Mouse (Mus musculus) splenic B cell, adult 2 months (primary cell): ENCODE data around the gene Ahctf1.
A peak's percentile ranks its signal among the peaks of the same experiment; 100 is the strongest.
"Not testable (repeated sequence)": the region's sequence is repeated elsewhere in the genome, so short reads cannot be mapped to it uniquely, and the experiment has no call there.

Experiments
- DNase-seq: peaks from one replicate; pipeline ENCODE4 v3.0.0-alpha.2; 2011; ENCODE audit warnings: low read depth, low spot score
- H3K27me3 ChIP-seq: 2 replicates; pipeline ENCODE4 v1.6.1; 2012; ENCODE audit warnings: mild to moderate bottlenecking, low read length, moderate library complexity, mixed read lengths; ENCODE audit not compliant: control insufficient read depth, poor library complexity, insufficient read depth, severe bottlenecking
- H3K36me3 ChIP-seq: 2 replicates; pipeline ENCODE4 v1.6.1; 2012; ENCODE audit warnings: mild to moderate bottlenecking, low read length, moderate library complexity, mixed read lengths; ENCODE audit not compliant: control insufficient read depth, poor library complexity, insufficient read depth, severe bottlenecking

Ahctf1 gene

DNA sequence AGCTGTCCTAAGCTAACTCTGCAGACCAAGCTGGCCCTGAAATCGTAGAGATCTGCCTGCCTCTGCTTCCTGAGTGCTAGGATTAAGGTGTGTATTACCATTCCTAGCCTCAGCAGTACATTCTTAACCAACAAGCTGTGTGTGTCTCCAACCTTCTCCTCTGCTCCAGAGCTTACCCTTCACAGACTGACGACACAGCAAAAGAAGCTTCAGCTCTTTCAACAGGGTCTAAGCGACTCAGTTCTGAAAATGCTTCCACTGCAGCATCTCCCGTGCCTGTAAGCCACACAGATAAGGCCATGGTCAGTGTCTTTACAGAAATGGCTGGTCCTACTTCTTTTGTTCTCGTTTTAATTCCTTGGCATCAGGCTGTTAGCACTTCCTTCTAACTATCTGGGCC, 43.4 kb downstream of the Ahctf1 start:
- H3K27me3 ChIP-seq: no peaks in the 10 kb centered on the region
- peaks cover 29% of the 10 kb centered on the region for H3K36me3 ChIP-seq
- no peak for DNase-seq

- DNase-seq: no peak
Measured at GRCm38 (mm10) chr1:179756477-179756876, 47.0 kb downstream of the Ahctf1 start.

DNA sequence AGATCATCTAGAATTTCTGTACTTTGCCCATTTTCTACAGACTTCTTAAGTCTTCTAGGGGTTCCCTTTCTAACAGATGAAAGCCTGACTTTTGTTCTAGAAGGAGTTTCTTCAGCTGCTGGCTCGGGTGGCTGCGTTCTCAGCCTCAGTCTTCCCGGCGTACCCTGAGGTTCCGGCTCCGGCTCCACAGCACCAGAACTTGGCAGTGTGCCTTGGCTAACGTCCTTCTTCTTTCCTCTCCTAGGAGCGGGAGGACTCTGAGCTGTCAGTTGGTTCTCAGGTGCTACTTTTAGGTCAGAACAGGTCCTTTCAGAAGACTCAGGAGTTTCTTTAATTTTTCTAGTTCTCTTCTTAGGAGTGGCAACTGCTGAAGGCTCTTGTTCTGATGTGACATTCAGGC, 50.5 kb downstream of the Ahctf1 start:
- no peak for DNase-seq
- no peaks in the 10 kb centered on the region; the same call in 1 of the 2 replicates for H3K27me3 ChIP-seq
- H3K36me3 ChIP-seq: peaks cover 27% of the 10 kb centered on the region

More at GRCm38 (mm10) chr1:179756477-179756876, 47.0 kb downstream of the Ahctf1 start:
- H3K36me3 ChIP-seq: peaks cover 25% of the 10 kb centered on the region
- H3K27me3 ChIP-seq: no peaks in the 10 kb centered on the region

DNA sequence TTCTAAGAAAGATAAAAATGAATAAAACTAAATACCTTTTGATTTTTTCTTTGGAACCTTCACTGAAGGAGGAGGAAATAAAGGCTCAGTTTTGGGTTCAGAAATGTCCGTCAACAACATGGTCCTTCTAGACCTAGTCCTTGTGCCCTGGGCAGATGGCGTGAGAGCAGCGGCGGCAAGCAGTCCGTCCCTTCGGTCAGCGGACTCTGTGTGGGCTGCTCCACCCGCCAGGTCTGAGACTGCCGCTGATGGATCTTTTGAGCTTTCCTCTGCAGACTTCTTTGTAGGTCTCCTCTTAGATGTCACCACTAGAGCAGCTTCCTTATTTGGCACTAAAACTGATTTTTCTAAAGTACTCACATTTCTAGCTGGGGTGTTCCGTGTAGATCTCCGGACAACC, 51.2 kb downstream of the Ahctf1 start:
- Histone ChIP-seq H3K36me3 (peaks cover 25% of the 10 kb centered on the region), H3K27me3 (no peaks in the 10 kb centered on the region; the same call in 1 of the 2 replicates)
- no peak for DNase-seq

DNA sequence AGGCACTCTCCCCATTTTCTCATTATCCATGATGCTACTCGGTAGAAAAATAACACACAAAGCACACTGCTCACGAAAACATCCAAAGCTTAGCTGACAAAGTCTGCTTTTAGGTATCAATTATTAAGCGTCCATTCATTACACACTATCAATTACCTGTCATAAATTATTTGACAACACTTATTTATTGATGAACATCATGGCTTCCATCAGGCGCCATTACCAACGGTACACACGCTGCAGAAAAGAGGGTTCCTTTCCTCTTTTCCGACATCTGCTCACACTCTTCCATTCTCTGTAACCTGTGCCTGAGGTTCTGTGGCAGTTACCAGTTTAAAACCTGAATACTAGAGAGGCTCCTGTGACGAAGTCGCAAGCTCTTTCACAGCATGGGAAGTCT, 58.3 kb downstream of the Ahctf1 start, which contains the start of gene Kif28:
Gene Kif28, minus strand, starts transcription at position 101 of the 400 bp plus-strand sequence.
- H3K36me3 ChIP-seq: peaks cover 14% of the 10 kb centered on the region
- DNase-seq: no peak
- H3K27me3 ChIP-seq: no peaks in the 10 kb centered on the region

DNA sequence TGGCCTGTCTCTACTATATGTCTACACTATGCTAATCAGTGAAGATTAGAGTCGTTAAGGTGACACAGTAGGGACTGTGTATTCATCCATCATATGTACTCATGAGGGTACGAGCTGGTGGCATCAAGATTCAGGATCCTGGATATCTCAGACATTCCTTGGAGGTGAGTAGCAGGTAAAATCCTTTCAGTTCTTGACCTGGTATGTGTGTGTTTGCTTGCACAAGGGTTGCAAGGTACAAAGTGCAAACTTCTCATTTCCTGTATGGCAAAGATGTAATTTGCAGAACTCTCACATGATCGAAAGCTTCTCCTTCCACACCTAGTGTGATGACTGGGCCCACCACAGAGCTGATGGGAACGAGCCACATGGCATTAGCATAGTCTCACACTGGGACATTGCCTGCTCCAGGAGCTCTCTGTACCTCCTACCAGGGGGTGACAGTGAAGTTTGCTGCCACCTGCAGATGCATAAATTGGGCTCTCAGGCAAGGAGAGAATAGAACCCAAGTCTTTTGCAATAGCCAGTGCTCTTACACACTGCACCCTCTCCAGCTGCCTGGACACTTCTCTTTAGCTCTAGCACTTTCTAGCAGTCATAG, 59.8 kb downstream of the Ahctf1 start:
- peaks cover 8% of the 10 kb centered on the region for H3K36me3 ChIP-seq
- H3K27me3 ChIP-seq: no peaks in the 10 kb centered on the region
- no peak for DNase-seq

DNA sequence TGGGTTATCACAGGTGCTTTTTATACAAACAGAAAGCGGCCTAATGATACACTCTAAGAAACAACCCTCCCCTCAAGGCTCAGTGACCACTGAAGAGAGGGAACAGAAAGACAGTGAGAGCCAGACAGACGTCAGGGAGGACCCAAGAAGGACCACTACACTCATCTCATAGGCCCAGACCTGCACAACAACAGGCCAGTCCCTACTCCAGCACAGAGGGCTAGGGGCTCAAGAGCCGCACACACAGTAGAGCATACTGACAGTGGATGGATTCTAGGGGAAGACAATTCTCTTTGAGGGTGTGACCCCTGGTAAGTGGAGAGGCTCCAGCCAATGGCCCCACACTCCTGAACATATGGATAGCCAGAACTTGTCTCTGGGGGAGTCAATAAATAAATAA, 67.0 kb downstream of the Ahctf1 start:
- DNase-seq: no peak
- Histone ChIP-seq H3K27me3 (no peaks in the 10 kb centered on the region), H3K36me3 (no peaks in the 10 kb centered on the region)

DNA sequence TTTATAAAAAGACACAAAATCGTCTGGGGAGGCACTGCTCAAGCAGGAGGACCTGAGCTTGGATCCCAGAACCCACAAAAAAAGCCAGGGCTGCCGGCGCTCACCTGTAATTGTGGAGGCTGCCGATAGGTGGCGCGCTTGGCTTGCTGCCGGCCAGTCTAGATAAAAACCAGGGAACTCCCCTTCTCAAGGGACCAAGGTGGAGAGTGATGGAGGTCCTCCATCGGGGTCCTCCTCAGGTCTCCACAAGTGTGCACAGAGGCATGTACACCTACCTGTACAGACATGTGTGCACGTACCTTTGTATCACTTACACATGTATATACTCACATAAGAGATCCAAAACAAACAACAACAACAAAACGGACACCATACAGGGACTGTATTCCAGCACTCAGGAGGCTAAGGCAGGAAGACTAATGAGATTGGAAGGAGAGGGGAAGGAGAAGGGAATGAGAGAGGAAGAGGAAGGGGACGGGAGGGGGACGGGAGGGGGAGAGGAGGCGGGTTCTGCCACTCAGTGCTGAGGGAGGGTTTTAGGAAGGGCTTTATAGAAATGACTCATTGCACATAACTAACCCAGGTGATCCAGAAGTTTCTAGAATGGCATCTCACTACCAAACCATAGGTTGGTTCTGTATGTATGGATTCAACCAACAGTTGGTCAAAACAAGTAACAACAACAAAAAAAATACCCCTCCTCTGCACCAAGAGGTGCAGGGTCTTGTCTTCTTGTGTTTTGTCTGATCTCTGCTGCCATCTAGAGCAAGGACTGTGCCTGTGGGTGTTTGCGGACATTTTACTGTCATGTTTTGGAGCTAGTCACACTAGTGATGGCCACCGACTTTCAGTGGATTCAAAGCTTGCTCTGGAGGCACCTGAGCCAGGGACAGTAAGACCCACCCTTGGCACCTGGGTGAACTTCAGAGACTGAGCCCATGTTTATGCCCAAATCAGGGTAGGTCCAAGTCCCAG, 68.7 kb downstream of the Ahctf1 start:
- Histone ChIP-seq H3K27me3 (no peaks in the 10 kb centered on the region), H3K36me3 (no peaks in the 10 kb centered on the region)
- DNase-seq: peak; percentile 60

DNA sequence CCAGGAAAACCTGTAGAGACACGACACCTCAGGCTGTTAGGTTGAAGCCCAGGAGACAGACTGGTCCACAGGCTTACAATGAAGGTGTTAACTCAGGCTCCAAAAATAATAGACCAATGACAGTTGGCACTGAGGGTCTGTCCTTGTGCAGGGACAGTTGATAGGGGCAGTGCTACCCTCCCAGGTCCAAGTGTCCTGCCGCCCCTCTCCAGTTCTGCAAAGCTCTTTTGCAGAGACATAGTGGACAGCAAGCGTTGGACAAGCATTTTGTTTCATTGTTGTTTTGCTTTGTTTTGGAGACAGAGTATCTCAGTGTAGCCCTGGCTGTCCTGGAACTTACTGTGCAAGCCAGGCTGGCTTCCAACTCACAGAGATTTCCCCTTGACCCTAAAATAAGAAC, 72.1 kb downstream of the Ahctf1 start:
- Histone ChIP-seq H3K27me3 (no peaks in the 10 kb centered on the region), H3K36me3 (no peaks in the 10 kb centered on the region)
- DNase-seq: no peak

GRCm38 (mm10) chr1:179728661-179729060, 74.8 kb downstream of the Ahctf1 start:
- Histone ChIP-seq H3K36me3 (no peaks in the 10 kb centered on the region), H3K27me3 (no peaks in the 10 kb centered on the region)
- no peak for DNase-seq

DNA sequence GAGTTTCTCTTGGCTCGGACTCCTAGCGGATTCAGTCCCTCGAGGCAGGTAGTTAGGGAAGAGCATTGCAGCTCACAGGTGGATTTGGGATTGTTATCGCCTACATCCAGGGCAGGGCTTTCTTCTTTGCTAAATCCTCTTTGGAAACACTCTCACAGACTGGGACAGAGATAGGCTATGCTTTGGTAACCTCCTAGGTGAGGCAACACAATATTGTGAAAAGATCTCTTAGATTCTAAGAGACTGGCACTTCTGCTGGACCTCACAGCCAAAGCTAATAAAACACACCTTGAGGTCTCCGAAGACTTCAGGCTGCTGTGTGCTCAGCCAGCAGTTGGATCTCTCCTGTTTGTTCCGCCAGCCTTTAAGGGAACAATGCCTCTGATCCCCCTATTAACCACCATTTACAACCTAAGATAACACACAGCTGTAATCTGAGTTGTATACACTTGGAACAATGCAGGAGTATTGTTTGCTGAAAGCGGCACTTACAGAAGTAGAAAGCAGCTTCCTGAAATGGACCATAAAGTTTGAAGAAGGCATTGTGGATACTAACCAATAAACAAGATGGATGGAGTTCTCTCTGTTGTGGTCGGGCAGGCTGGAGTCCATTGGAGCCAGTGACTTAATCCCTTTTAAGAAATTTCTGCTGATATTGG, 80.5 kb downstream of the Ahctf1 start:
- DNase-seq: no peak
- no peaks in the 10 kb centered on the region for H3K27me3 ChIP-seq
- H3K36me3 ChIP-seq: no peaks in the 10 kb centered on the region

DNA sequence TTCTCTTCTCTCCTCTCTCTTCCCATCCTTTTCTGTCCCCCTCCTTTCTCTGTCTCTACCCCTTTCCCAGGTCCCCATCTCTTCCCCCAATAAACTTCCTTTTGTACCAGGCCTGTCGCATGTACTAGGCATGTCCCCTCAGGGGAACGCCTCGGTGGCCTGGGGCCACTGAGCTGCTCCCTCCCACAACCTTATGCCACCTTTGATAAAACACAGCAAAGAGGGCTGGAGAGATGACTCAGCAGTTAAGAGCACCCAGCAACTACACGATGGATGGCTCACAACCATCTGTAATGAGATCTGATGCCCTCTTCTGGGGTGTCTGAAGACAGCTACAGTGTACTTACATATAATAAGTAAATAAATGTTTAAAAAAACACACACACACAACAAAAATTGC, 87.7 kb downstream of the Ahctf1 start:
- no peaks in the 10 kb centered on the region for H3K36me3 ChIP-seq
- H3K27me3 ChIP-seq: no peaks in the 10 kb centered on the region
- no peak for DNase-seq

DNA sequence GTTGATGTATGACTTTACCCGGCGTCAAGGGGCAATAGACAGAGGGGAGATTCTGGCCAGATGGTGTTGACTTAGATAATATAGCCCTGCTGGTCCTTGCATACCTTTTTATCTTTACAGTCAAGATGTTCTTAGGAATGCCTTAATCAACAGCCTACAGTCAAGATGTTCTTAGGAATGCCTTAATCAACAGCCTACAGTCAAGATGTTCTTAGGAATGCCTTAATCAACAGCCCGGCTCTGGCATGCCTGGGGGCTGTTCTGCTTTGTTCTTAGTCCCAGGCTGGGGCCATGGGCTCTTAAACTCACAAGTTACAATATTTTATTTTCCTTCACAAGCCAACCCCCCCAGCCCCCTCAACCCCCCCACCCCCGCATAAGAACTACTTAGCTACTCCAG, 88.2 kb downstream of the Ahctf1 start:
- not testable (repeated sequence) for H3K36me3 ChIP-seq, H3K27me3 ChIP-seq, DNase-seq

GRCm38 (mm10) chr1:179713367-179713766, 90.1 kb downstream of the Ahctf1 start:
- no peak for DNase-seq
- no peaks in the 10 kb centered on the region for H3K36me3 ChIP-seq
- no peaks in the 10 kb centered on the region for H3K27me3 ChIP-seq

DNA sequence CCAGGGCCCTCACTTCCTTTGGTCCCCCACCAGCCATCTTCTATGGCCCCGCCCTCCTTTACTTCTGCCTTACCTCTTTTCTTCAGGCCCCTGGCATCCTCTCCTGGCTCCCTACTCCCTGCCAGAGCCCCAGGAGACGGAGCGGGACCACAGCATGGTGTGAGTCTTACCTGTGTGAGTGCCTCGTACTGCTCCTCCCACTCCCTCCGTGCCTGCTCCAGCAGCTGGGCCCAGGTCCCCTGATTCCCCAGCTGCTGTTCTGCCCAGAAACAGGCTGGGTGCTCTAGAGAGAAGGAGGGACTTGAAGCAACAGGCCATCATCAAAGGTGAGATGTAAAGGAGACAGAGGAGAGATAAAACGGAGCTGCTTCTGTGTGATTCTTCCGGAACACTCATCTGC, 90.8 kb downstream of the Ahctf1 start:
- no peaks in the 10 kb centered on the region for H3K27me3 ChIP-seq
- no peaks in the 10 kb centered on the region for H3K36me3 ChIP-seq
- DNase-seq: no peak
